Mouse (Mus musculus) heart, embryonic 14.5 days (tissue): ENCODE measurements at regions not wholly inside any gene's neighbourhood (a gene's known extent, or its start where the extent isn't known, plus 50 kb on each side); places are given as distances from the start of the nearest gene placed in this dataset.
"Not testable (repeated sequence)": the region's sequence is repeated elsewhere in the genome, so short reads cannot be mapped to it uniquely, and the experiment has no call there.

Source experiments
- ATAC-seq: fragments of 200-750 bp; cut with Nextera tagmentation; 2 replicates; pipeline ENCODE4 v1.8.0; 2017; ENCODE audit warnings: low read depth, moderate TSS enrichment; ENCODE audit not compliant: insufficient number of reproducible peaks, insufficient read depth, low FRiP score
- H3K27ac ChIP-seq, 2 experiments: fragments of 200-500 bp in 1 of 2; fragments of 300-500 bp in 1 of 2; sonication (generic) in 1 of 2; replicated peaks in 1 of 2; 2 replicates each; pipeline ENCODE4 v1.5.1; 2012 to 2014; ENCODE audit warnings: low read depth in 2 of 2, low read length in 2 of 2, control low read depth in 1 of 2, mild to moderate bottlenecking in 1 of 2, mixed read lengths in 1 of 2; ENCODE audit not compliant: control insufficient read depth in 1 of 2, insufficient read depth in 1 of 2
- H3K27me3 ChIP-seq: fragments of 300-500 bp; sonication (generic); 2 replicates; pipeline ENCODE4 v1.6.1; 2014; ENCODE audit warnings: mild to moderate bottlenecking, low read length, control low read depth; ENCODE audit not compliant: control insufficient read depth, insufficient read depth
- H3K36me3 ChIP-seq: fragments of 300-500 bp; sonication (generic); 2 replicates; pipeline ENCODE4 v1.6.1; 2014; ENCODE audit warnings: mild to moderate bottlenecking, control low read depth, low read length, mixed read lengths; ENCODE audit not compliant: control insufficient read depth, insufficient read depth
- H3K4me1 ChIP-seq, 2 experiments: fragments of 200-500 bp in 1 of 2; fragments of 300-500 bp in 1 of 2; sonication (generic) in 1 of 2; 2 replicates each; pipeline ENCODE4 v1.6.1; 2012 to 2014; ENCODE audit warnings: low read length in 2 of 2, control low read depth in 1 of 2, mixed read lengths in 1 of 2; ENCODE audit not compliant: control insufficient read depth in 2 of 2, insufficient read depth in 2 of 2
- H3K4me2 ChIP-seq: fragments of 300-500 bp; sonication (generic); 2 replicates; pipeline ENCODE4 v1.6.1; 2014; ENCODE audit warnings: mild to moderate bottlenecking, low read length
- H3K4me3 ChIP-seq, 2 experiments: fragments of 200-500 bp in 1 of 2; fragments of 300-500 bp in 1 of 2; sonication (generic) in 1 of 2; 2 replicates each; pipeline ENCODE4 v1.5.1; 2012 to 2014; ENCODE audit warnings: low read length in 2 of 2, mild to moderate bottlenecking in 2 of 2, control low read depth in 1 of 2, low read depth in 1 of 2, moderate library complexity in 1 of 2; ENCODE audit not compliant: control insufficient read depth in 1 of 2, insufficient read depth in 1 of 2
- H3K9ac ChIP-seq: fragments of 300-500 bp; sonication (generic); 2 replicates; pipeline ENCODE4 v1.6.1; 2014; ENCODE audit warnings: mild to moderate bottlenecking, low read length
- H3K9me3 ChIP-seq: fragments of 300-500 bp; sonication (generic); 2 replicates; pipeline ENCODE4 v1.6.1; 2016; ENCODE audit warnings: low read length, control low read depth; ENCODE audit not compliant: control insufficient read depth
- WGBS: fragments of 180-500 bp; shearing (Covaris S2); extraction: QIAGEN DNeasy Blood & Tissue Kit; methylation state at CpG from one replicate; pipeline ENCODE4 v1.1.7; 2014; 5-methylcytosine and 5-hydroxymethylcytosine counted together

DNA sequence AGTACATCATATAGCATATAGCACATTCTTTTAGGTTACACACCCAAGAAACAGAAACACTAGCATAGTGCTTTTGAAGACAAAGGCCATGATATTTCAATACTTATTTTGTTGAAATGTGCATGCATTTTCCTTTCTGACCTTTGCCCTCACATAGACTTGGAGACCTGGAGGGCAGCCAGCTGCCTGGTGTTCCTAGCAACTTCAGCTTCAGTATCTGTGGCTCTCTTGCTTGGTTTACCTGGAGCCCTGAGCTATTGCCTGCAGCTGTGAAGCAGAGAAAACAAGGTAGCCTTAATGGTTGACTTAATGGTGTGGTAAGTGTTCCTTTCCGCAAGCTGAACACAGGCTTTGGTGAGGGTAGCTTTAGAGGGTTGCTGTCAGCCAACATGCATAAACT, 97.6 kb upstream of the Gnai1 start:
- ATAC-seq: no peak
- Histone ChIP-seq H3K36me3 (no peaks in the 10 kb centered on the region), H3K4me2 (no peak overlapping the region), H3K4me3 (no peak overlapping the region), H3K27me3 (no peaks in the 10 kb centered on the region), H3K4me1 (no peaks in the 10 kb centered on the region), H3K9me3 (no peaks in the 10 kb centered on the region), H3K27ac (no peak overlapping the region), H3K9ac (no peak overlapping the region)
- WGBS: 88% methylated on average over 1 of the region's 1 CpGs

DNA sequence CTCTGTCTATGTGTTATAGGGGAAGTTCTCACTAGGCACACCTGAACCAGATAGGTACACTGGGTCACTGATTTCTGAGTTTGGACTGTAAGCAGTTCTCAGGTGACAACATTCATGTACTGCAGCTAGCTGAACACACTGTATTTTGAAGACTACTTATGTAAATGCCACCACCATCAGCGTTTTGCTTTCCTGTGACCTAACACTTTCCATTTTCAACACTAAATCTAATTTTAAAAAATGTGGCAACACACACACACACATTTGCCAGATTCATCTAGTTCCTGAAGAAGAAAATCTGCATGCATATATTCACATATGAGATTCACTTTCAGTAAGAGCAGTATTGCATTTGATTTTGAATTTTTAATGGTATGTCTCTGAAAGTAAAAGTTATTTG, 96.0 kb upstream of the Gnai1 start:
- no peak for ATAC-seq
- Histone ChIP-seq H3K27me3 (no peaks in the 10 kb centered on the region), H3K4me1 (no peaks in the 10 kb centered on the region), H3K27ac (no peak overlapping the region), H3K9ac (no peak overlapping the region), H3K36me3 (no peaks in the 10 kb centered on the region), H3K4me3 (no peak overlapping the region), H3K4me2 (no peak overlapping the region), H3K9me3 (no peaks in the 10 kb centered on the region)
- 72% methylated on average over 1 of the region's 1 CpGs for WGBS

DNA sequence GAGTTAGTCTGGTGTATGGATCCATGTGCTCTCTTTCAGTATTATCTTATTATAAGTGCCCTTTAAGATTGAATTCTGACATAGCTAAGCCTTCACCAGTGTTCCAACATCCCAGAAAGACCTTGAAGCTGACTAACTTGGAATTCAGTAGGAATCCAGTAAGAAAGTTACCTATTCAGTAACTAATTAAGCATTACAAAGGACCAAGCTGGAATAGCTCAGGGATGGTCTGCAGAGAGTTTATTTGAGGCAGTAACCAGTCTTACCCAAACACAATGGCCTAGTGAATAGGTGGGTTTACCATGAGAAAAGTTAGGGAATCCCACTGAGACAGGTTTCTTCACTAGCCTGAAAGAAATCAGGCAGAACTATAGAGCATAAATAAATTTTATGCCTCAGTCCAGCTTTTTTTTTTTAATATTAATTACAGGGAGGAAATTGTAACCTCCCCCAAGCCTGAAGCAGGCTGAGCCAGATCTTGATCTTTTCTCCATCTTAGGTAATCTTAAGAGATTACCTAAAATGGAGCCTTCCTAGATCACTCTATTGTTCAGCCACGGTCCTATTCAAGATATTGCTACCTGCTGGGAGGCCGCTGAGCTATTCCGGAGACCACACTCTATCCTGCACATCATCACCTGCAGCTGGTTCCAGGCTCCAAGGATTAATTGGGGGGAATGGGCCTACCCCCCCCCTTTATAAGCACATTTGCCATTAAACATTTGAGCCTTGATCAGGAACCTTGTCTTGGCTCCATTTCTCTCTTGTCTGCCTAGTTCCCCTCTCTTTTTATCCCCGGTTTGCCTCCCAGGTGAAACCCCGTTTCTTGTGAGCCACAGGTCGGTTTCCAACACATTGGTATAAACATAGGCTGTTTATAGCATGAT, 93.0 kb upstream of the Gnai1 start:
- H3K36me3 ChIP-seq, ATAC-seq, H3K27ac ChIP-seq, H3K9me3 ChIP-seq, H3K27me3 ChIP-seq, H3K4me1 ChIP-seq, H3K4me2 ChIP-seq, H3K9ac ChIP-seq, H3K4me3 ChIP-seq: not testable (repeated sequence)
- WGBS: 81% methylated on average over 6 of the region's 6 CpGs

DNA sequence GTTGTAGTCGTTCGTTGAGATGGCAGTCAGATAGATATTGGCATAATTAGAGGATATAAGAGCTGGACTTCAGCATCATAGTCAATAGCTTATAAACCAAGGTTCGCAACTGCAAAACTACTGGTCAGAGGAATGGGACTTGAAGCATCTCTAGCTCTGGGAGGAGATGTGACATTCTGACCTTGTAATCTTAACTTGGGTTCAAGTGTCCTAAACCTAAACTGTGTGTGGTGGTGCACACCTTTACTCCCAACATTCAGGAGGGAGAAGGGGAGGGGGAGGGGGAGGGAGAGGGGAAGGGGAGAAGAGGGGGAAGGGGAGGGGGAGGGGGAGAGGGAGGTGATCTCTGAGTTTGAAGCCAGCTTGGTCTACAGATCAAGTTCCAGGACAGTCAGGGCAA, 89.1 kb upstream of the Gnai1 start:
- H3K4me2 ChIP-seq: no peak overlapping the region
- H3K27me3 ChIP-seq: no peaks in the 10 kb centered on the region
- ATAC-seq: no peak
- H3K4me1 ChIP-seq: no peaks in the 10 kb centered on the region
- no peak overlapping the region for H3K9ac ChIP-seq
- H3K27ac ChIP-seq: no peak overlapping the region
- WGBS: 85% methylated on average over 3 of the region's 3 CpGs
- no peak overlapping the region for H3K4me3 ChIP-seq
- H3K9me3 ChIP-seq: no peaks in the 10 kb centered on the region
- no peaks in the 10 kb centered on the region for H3K36me3 ChIP-seq

DNA sequence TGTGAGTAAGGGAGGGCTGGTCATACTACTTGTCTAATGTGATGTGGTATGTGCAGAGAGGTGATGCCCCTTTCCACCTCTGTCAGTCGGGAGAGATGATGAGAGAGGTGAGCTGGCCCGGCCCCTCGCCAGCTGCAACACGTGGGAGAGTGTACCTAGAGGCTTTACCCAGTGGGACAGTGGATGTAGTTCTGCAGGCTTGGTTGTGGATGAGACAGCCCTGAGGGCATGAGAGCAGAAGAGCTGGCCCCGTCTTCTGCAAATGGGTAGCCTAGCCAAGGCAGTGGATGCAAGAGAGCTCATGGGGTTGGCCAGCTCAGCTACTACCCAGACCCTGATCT, 88.1 kb upstream of the Gnai1 start:
- Histone ChIP-seq H3K36me3 (no peaks in the 10 kb centered on the region), H3K4me2 (no peak overlapping the region), H3K4me1 (no peaks in the 10 kb centered on the region), H3K27ac (no peak overlapping the region), H3K4me3 (no peak overlapping the region), H3K9ac (no peak overlapping the region), H3K9me3 (no peaks in the 10 kb centered on the region), H3K27me3 (no peaks in the 10 kb centered on the region)
- ATAC-seq: 0 out of 2 replicates have a peak, but pooled peaks have one; percentile 17
- WGBS: 78% methylated on average over 5 of the region's 5 CpGs

DNA sequence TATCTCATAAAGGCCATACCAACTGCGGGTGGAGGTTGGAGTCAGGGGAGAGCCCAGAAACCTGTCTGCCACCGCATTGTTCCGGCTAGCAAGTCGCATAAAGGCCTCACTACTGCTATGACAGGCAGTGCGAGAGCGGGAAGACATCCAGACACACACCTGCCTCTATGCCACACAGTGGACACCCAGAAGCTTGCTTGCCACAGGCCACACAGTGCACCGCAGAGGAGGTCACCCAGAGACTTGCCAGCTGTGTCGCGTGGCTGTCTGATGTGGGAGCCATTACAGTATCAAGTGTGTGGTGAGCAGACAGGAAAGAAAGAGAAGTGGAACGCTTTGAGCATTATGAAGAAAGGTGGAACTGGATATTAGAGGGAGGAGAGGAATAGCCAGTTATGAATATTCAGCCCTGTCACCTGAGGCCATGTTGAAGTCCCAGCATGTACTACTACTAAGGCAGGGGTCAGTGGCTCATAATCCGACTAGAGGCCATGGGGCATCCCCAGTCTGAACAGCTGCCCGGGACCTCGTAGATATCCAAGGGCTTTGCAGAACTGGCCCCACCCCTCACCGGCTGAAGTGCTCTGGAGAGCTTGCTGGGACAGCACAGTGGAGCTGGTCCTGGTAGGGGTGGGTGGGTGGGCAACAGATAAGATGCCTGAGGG, 87.6 kb upstream of the Gnai1 start:
- no peak overlapping the region for H3K4me3 ChIP-seq
- WGBS: 86% methylated on average over 14 of the region's 14 CpGs
- no peaks in the 10 kb centered on the region for H3K4me1 ChIP-seq
- no peaks in the 10 kb centered on the region for H3K9me3 ChIP-seq
- H3K36me3 ChIP-seq: no peaks in the 10 kb centered on the region
- H3K27me3 ChIP-seq: no peaks in the 10 kb centered on the region
- no peak for ATAC-seq
- H3K27ac ChIP-seq: no peak overlapping the region
- no peak overlapping the region for H3K9ac ChIP-seq
- no peak overlapping the region for H3K4me2 ChIP-seq

DNA sequence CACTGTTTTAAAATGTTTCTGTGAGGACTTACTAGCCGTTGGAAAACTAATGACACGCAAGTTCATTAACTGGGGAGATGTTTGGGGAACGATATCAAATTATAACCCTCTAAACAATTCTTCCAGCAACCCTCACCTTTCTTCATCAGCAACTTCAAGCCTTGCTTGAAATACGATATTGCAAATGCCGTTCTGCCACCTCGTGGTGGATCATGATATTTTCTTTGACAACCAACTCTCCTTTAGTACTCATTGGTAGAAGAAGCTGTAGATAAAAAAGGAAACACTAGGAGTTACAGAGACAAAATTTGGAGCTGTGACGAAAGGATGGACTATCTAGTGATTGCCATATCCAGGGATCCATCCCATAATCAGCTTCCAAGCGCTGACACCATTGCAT, 85.8 kb upstream of the Gnai1 start:
- no peak overlapping the region for H3K4me2 ChIP-seq
- WGBS: 17% methylated on average over 8 of the region's 8 CpGs
- H3K27me3 ChIP-seq: no peaks in the 10 kb centered on the region
- no peak overlapping the region for H3K4me3 ChIP-seq
- H3K9ac ChIP-seq: no peak overlapping the region
- no peaks in the 10 kb centered on the region for H3K9me3 ChIP-seq
- no peak for ATAC-seq
- H3K36me3 ChIP-seq: no peaks in the 10 kb centered on the region
- H3K27ac ChIP-seq: no peak overlapping the region
- H3K4me1 ChIP-seq: no peaks in the 10 kb centered on the region
